Mouse (Mus musculus) cerebellum, adult (tissue): ENCODE measurements around the gene Zfp423.

Experiments
- ATAC-seq: cut with Nextera tagmentation; 2 replicates; pipeline ENCODE4 v1.9.2; 2017; ENCODE audit warnings: mild to moderate bottlenecking, moderate library complexity, mixed read lengths; ENCODE audit not compliant: insufficient number of reproducible peaks, low FRiP score, low TSS enrichment

The Zfp423 gene

GRCm38 (mm10) chr8:87655946-87656345 is 303.4 kb downstream of the Zfp423 start:
- ATAC-seq: no peak

- no peak for ATAC-seq
These were observed 311.6 kb downstream of the Zfp423 start for GRCm38 (mm10) chr8:87647781-87648180.

- ATAC-seq: 0 out of 2 replicates have a peak, but pooled peaks have one; percentile 8
These were observed 313.4 kb downstream of the Zfp423 start for GRCm38 (mm10) chr8:87645829-87646483.

GRCm38 (mm10) chr8:87645371-87645770 is 314.0 kb downstream of the Zfp423 start:
- no peak for ATAC-seq

- peak; percentile 66 for ATAC-seq
These were observed 318.5 kb downstream of the Zfp423 start for GRCm38 (mm10) chr8:87640930-87641329.

- no peak for ATAC-seq
These were observed 323.1 kb downstream of the Zfp423 start for GRCm38 (mm10) chr8:87636226-87636742.

- ATAC-seq: no peak
These were observed 327.6 kb downstream of the Zfp423 start for GRCm38 (mm10) chr8:87631776-87632175.

DNA sequence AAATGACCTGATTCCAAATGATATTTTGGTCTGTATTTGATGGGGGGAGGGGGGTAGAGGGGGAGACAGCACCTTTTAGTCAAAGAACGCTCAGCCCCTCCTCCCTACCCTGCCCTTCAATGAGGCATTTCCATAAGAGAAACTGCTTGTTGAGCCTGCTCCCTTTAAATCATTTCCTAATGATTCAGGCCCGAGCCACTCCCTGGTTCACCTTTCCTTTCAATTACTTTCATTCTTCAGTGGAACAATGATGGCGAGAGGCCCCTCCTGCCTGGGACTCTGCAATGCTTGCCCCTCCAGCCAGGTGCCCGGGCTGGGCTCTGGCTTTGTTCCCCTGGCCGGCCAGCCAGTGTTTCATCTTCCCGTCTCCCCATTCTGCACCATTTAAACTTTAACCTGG is 329.7 kb downstream of the Zfp423 start:
- ATAC-seq: no peak

GRCm38 (mm10) chr8:87621181-87621580 is 338.2 kb downstream of the Zfp423 start:
- ATAC-seq: no peak

DNA sequence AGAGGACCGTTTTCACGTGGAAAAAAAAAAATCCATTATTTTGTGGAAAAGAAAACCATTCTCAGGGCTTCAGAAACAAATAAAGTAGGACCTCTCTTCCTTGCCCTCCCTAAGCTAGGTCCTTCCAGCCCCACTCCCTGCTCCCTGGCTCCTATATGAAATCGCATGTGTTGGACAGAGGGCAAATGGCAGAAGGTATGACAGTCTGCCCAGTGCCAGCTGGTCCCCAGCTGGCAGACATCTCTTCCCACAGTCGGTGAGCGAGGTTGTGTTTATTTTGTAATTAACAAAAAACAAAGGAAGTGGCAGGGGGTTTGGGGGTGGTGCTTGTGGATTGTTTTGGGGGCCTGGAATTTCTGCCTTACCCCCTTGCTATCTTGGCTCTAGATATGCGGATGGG is 339.2 kb downstream of the Zfp423 start:
- peak; percentile 83 for ATAC-seq

- no peak for ATAC-seq
These were observed 339.9 kb downstream of the Zfp423 start for GRCm38 (mm10) chr8:87619529-87619928.

GRCm38 (mm10) chr8:87619118-87619517 is 340.3 kb downstream of the Zfp423 start:
- peak; percentile 59; the same call in 1 of the 2 replicates for ATAC-seq

DNA sequence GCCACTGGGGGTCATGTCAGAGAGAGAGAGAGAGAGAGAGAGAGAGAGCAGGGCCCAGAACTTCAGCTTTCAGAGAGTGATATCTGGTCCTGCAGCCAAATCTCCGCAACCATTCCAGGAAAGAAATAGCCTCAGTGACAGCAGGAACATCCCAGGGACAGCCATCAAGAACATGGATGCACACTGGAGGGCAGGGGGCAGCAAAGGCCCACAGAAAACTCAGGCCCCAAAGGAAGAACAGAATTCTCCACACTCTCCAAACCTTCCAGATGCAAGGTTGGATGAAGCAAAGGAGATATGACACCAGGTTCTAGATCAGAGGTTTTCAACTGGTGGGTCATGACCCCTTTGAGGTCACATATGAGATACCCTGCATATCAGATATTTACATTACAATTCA is 345.7 kb downstream of the Zfp423 start:
- ATAC-seq: no peak
